Mouse (Mus musculus) spleen, adult 2 months (tissue): ENCODE results near the gene Mybpc1.

Experiments
- CTCF ChIP-seq: fragments of 200-500 bp; IDR thresholded peaks from 2 replicates; pipeline ENCODE4 v1.5.1; 2011; ENCODE audit warnings: mild to moderate bottlenecking, inconsistent platforms; ENCODE audit not compliant: insufficient read depth, insufficient read length, insufficient replicate concordance; ENCODE audit errors: extremely low read depth
- POLR2A ChIP-seq: fragments of 200-500 bp; IDR thresholded peaks from 2 replicates; pipeline ENCODE4 v1.6.1; 2011; ENCODE audit warnings: low read depth, low read length, inconsistent platforms

- no peak for TF ChIP-seq CTCF
- peak; percentile 6; the same call in 1 of the 2 replicates for TF ChIP-seq POLR2A
Measured at GRCm38 (mm10) chr10:88584469-88584868, 20.5 kb downstream of the Mybpc1 start.
